Mouse (Mus musculus) thymus, postnatal 14 days (tissue): ENCODE results near the gene Ssrp1.

Source experiments
- DNase-seq: peaks from one replicate; pipeline ENCODE4 v3.0.0; 2021

Gene Ssrp1

DNA sequence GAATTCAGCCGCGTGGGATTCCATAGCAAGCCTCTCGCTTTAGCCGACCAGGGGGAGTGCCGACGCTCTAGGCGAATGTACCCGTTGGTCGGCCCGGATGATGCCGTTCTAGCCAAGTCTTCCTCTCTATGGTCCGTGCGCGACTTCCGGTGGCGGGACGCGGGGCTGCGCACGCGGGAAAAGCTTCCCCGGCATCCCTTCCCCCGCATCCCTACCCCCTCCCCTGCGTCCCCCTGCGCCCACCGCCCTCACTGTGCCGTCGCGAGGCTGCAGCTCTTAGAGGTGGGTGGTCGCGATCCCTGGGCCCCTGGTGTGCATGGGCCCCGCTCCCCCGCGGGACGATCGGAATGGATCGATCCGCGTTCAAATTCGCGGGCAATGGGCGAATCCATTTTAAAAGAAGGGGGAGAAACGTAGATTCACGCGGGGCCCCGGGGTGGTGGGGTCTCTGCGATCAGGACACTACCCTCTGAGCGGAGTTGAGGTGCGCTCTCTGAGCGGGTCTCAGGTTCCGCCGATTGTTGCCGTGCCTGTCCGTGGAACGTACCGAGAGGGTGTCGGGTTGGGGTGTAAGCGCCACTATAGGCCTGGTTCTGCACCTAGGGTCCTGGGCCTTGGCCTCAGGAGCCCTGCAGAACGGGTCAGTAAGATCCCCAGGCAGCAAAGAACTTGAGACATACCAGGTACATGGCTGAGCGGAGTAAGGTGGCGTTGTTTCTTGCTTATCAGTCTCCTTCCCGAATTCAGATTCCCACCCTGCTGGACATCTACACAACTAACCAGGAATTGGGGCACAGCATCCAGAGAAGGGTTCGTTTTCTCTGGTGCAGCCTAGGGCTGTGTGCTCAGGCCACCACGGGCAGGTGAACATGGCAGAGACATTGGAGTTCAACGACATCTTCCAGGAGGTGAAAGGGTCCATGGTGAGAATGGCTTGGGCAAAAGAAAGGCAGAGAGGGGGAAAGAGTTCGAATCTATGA, at the start of gene Ssrp1, which contains the start of gene P2rx3:
Gene Ssrp1 (plus strand): TSS at position 188 of the 980 bp plus-strand sequence.
Gene P2rx3 (minus strand): TSS at position 416 of the 980 bp plus-strand sequence.
- DNase-seq = peak; percentile 92

DNA sequence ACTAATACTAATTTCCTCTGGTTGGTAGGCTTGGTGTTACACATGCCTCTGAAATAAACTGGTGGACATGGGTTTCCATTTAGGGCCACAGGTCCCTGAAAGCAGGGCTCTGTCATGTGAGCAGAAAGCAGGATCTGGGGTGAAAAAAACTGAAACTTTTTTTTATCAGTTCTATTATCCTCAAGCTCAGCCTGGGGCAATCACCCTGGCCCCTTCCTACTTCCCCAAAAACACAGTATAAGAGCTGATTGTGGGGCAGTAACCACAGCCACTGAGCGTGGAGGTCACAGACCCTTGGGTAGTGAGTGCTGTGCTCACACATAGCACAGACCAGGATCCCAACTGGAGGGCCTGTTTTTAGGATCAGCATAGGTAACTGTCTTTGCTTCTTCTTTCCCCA, 49.1 kb upstream of the Ssrp1 start, which contains the start of gene Prg3:
Gene Prg3 (plus strand): TSS at position 286 of the 400 bp plus-strand sequence.
- DNase-seq = no peak

DNA sequence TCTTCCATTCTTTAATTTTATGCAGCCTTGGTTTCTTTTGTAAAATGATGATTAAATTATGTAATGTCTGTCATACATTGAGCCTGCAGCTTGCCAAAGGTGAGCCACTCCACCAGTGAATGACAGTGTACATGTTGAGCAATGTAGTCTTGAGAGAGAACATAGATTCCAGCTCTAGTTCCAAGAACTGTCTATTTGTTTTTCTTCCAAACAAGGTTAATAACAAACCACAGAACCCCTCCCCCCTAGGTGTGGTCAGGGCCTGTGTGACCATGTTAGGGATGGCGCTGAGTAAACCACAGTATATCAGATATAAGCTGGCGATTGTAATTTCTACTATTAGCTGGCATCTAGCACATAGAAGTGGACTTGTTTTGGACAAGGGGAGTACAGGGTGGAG, 40.7 kb upstream of the Ssrp1 start:
- DNase-seq = no peak

DNA sequence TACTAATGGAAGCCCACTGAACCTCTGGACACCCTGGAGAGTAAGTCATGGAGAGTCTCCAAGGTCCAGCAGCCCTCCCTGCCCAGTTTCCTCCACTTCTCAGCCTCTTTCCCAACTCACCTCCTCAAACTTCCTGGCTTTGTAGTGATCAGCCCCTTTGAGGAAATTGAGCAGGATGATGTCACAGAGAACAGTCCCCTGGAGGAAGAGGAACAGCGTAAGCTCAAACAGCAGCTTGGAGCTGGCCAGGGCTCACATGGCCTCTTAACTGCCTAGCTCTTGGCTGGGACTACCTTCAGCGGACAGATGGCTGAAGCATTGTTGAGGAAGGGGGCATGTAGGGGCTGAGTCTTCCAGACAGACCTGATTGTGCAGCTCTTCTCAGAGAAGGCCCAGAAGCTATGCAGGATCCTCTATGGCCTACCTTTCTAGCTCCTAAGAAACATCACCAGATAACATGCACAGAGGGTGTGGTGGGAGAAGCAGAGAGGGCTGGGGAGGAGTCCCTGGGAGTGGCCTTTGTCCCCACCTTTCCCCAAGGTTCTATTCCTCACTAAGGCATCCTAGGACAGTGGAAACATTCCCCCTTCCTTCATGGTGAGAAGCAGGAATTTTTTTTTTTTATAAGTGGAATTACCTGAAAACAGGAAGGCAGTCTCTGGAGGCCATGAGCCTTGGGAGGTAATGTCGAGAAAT, 37.4 kb upstream of the Ssrp1 start:
- no peak for DNase-seq

DNA sequence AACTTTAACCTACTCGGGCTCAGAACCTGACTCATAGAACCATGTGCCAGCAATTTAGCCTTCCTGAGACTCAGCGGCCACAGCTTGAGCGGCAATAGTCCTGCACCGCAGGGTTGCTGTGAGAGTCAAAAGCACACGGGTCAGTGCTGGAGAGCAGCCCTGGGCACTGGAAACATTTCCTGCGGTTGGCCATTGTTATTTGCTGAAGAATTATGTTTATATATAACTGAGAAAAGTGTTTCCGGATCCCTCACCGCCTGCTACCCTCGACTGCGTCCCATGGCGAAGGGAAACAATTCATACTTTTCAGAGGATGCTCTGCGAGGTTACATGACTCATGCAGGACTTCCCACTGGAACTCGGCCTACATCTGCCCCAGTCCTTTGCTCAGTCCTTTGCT, 35.5 kb upstream of the Ssrp1 start:
- no peak for DNase-seq

DNA sequence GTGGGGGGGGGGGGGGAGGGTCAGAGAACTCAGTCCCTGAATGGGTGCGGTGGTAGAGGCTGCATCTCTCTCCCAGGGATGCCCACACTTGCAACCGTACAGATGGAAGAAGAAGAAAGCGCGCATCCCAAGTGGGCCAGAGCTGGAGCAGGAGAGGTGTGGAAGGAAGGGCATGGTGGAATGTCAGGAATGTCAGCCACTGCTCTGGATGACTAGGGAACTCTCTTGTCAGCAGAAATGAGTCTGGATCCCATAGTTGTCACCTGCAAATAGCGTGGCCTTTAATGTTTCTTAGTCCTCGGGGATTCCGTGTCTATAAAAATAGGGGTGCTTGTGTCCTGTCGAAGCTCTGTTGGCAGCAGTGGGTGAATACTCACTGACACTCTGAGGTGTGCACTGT, 34.5 kb upstream of the Ssrp1 start:
- no peak for DNase-seq

DNA sequence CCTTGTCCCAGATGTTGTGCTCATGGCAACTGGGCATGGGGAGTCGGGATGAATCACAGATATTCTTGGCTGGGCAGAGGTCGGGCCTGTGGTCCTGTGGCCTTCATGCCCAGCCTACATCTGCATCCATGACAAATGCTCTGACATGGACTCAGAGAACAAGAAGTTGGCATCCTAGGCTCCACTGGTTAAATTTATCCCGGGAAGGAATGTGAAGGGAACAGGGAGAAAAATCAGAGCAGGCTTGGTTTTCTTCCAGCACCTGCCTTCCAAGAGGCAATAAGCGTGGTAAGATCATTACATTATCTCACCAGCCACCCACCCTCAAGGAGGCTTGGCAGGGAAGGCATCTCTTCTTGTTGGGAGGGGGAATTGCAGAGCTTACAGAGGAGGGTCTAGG, 32.7 kb upstream of the Ssrp1 start:
- DNase-seq = no peak

DNA sequence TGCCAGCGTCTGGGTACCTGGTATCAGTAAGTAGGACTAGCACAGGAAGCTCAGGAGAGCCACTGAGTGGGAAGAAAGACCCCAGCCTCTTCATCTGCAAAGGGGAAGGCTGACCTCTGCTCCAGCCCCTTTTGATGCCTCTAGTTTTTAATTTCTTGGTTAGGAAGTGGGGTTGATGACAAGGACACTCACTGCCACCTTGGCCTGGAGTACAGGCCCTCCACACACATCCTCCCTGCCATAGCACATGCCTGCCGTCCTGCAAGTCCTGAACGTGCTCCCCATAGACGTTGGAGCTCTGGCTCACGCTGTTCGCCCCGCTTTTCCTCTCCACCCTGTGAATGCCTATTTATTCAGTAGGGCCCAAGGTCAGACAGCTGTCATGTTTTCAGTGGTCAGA, 30.4 kb upstream of the Ssrp1 start:
- no peak for DNase-seq

DNA sequence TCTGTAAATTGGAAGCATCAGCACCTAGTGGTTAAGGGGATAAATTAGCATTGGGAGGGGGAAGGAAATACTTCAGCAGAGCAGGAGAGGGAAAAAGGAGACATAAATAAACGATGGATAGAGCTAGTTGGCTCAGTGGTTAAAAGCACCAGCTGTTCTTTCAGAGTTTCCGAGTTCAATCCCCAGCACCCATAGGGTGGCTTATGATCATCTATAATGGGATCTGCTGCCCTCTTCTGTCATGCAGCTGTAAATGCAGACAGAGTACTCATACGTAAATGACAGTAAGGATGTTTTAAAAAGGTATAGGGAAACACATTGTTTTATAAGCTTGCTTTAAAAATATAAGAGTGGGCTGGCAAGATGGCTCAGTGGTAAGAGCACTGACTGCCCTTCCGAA, 29.3 kb upstream of the Ssrp1 start:
- DNase-seq = peak; percentile 36

DNA sequence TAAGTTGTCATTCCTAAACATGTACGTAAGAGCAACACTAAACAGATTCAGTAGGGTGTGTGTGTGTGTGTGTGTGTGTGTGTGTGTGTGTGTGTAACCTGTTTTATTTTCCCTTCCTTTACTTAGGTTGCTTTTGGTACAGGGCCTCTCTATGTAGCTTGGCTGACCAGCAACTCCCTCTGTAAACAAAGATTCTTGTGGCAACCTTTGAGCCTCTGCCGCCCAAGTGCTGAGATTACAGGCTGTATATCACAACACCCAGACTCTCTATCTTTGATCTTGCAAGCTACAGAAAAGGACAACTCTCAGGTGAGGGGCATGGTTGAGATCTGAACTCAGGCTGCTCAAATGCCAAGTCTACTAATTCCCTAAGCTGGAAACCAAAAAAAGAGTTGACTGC, 27.8 kb upstream of the Ssrp1 start:
- DNase-seq = no peak

DNA sequence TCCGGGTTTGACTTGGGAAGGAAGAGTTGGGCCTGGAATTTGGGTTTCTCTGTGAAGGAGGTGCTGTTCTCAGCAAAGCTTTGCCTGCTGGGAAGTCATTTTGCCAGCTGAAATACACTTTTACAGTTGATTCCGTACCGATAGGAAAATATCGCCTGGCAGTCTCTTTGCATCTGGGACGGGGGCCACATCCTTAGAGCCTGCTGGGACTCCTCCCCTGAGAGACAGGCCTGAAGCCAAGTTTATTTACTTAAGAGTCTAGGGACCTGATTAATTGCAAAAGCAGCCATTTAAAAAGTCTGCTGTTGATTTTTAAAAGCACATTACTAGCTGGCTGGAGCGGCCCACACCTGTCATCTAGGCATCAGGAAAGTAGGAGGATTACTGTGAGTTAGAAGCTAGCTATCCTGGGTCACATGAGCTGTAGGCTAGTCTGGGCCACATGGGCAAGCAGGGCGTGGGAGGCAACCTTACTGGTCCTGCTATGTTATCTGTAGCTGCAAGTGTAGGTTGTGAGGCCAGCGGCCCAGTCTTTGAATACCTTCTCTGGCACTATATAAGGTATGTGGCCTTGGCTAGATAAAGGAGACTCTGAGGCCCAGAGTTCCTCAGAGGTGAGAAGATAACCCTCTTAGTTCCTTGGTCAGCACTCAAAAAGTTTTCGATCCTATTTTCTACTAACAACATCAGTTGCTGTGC, 25.0 kb upstream of the Ssrp1 start:
- no peak for DNase-seq

DNA sequence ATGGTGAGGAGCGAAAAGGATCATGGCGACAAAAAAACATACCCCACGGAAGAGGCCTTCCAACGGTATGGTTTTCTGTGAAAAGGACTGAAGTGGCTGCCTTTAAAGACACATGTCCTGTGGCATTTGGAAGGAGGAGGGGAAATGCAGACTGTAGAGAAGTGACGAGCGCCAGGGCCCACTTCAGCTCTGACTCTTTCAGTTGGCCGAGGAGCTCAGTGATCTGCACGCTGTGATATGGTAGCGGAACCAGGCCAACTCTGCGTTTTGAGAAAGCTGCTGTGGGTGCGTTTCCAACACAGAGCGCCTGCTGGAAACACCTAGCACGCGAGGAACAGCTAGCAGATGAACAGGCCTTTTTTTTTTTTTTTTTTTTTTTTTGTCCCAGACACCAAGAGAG, 24.4 kb upstream of the Ssrp1 start:
- no peak for DNase-seq

DNA sequence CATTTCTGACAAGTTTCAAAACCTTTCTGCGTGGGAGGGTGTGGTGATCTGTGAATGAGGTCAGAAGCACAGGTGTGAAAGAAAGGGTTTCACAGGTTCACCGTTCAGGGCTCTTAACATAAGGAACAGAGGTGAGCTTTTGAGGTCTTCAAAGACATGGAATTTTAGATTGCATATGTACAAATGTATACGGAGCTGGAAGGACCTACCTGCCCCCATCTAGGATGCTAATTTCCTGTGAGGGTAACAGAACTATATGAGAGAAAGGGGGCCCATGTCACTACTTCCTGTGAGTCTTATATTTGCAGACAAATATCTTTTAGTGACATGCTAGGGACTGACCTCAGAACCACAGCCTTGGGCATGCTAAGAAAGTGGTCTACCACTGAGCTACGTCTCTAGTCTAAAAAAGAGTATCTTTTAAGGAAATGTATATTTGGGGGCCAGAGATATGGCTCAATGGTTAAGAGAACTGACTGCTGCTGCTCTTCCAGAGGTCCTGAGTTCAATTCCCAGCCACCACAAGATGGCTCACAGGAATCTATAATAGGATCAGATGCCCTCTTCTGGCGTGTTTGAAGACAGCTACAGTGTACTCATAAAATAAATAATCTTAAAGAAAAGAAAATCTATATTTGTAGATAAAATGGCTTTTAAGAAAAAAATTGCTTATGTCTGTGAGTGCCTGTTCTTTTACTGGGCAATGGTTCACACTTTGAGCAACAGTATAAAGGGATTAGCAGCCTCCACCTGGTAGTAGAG, 23.0 kb upstream of the Ssrp1 start:
- no peak for DNase-seq

DNA sequence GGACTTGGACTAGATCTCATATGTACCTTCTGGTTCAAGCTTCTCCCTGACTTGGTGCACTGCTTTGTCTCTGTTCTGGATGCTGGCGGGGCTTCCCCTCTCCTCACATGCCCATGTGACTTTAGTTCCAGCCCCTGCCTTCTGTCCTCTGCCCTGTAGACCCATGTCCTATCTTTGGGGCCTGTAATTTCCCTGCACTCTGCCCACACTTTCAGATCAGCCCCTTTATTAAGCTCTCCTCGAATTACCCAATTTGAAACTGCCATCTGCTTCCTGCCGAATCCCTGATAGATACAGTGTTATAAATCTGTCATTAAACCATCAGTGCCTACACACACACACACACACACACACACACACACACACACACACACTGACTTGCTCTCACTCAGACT, 22.4 kb upstream of the Ssrp1 start:
- no peak for DNase-seq

DNA sequence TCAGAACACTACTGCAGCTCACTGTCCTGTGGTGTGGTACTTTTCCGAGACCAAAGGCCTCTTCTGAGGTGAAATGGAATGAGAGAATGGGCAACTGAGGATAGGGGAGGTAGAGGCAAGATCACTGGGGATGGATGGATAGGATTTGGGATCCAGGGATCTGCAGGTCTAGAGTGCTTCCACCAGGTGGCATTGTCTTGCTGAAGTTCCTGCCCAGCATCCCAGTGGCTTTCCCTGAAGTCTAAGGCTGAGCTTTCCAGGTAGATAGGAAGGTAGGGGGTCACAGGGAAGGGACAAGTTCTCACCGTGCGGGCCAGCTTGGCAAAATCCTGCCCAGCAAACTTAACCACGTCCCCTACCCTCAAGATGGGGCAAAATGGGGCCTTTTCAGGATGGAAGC, 15.0 kb upstream of the Ssrp1 start:
- no peak for DNase-seq

DNA sequence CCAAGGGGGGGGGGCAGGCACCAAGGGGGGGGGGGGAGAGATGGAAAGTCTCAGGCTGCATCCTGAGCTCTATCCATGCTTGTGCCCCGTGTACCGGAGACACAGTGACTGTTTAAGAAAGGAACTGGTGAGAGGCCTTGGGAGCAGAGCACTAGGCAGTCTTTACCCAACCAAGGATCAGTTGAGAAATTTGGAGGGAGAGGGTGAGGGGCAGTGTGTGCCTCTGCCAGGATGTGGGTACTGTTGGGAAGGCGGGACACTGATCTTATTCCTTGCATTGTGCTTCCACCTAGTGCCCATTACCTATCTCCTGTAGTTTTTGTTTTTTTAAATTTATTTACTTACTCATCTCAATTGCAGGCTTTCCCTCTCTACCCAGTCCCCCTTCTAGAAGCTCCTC, 10.9 kb upstream of the Ssrp1 start:
- DNase-seq = no peak

DNA sequence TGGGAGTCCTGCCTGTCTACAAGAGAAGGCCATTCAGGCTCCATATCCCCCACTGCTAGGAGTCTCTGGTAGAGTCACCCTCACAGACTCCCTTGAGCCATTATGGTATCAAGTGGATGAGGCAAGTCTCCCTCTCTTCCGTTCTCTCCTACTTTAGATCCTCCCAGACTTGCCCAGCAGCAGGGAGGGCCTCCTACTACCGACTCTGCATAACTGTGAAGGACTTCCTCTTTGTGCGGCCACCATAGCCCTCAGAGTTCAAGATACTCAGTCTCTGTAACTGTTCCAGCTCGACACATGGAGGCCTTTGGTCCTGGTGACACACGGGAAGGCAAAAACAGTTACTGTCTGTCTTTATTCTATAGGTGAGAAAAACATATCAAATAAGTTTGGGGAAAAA, 9.8 kb upstream of the Ssrp1 start:
- DNase-seq = no peak

DNA sequence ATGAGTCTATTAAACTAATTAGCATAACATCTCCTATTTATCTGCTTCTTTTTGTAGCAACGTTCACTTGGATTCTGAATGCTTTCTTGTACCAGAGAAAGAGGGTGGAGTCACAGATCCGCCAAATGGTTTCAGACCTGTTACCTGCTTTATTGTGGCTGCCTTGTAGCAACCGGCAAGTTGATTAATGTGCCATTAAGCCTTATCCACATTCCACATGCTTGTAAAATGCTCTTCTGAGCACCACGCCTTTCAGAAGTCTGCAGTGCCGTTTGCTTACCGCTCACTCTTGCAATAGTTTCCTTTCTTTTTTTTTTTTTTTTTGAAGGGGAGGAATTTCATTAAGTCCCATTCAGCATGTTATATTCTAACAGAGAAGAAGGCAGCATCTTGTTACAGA, 7.1 kb upstream of the Ssrp1 start:
- DNase-seq = no peak

DNA sequence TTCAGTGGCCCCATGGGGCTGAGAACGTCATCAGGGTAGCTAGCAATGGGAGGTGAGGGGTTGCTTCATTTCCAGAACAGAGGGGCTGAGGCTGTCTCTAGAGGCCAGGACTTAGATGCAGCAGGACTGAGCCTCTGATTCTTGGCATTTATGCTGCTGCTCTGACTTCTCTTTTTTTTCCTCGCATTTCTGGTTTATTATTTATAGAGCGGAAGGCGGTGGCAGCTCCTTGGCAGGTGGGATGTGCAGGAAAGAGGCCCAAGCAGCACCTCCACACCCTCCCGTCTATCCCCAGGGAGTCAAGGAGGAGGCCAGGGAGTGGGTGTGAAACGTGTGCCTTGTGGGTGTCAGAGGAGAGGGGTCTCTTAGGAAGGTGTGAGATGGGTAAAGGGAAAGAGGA, 6.0 kb upstream of the Ssrp1 start:
- no peak for DNase-seq

DNA sequence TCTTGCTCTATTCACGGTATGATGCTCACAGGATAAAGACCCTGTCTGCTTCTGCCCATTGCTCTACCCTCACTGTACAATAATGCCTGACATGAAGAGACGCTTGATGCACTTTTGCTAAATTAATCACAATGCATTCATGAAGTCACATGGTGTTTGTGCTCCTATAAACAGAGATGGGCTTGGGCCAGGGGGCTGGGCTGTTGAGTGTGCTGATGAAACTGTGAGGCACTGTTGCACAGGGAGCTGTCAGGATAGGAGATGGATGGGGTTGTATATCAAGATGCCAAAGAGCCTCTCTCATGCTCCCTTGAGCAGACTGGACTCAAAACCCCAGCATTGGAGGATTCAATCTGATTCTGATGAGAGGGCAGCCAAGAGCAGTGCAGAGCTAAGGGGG, 3.9 kb upstream of the Ssrp1 start:
- DNase-seq = no peak

DNA sequence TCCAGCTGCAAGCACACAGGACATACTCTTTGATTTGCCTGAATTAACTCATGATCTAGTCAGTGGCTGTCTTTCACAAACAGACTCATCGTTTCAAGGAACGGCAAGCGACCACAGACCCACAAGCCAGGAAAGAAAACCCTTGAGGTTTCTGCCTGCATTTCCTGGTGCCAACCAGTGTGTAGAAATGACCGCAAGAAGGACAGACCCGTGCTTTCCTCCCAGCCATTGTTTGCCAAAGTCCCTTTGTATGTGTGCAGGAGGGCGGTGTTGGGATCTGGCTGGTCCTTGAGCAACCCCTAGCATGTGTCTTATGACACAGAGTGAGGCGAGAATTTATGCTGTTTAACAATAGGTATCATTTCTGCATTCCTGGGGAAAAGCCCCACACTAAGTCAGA, 2.9 kb upstream of the Ssrp1 start:
- DNase-seq = no peak

DNA sequence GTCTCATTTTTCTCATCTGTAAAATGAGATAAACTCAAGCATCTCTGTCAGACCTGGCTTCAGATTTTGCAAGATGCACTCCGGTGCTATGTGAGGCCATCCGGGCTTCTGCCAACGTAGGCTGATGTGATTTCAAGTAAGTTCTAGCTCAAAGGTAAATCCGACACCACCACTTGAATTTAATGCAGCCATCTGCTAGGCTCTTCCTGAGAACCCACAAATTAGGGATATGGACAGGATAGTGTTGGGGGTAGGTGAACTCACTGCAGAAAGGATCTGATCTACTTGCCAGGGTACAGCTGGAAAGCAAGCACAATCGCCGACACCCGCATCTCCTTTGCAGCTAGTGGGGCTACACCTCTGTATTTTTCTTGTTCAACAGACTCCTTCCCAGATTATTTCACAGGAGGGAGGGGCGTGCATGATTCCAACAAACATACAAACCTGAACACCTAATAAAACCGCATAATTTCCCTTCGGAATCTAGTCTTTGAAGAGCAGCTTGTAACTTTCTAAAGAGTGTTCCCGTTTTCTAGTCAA, 457 bp upstream of the Ssrp1 start:
- DNase-seq = no peak
